Mouse (Mus musculus) ES-E14 (cell line): ENCODE measurements around the gene Nfyb.

Source experiments
- CHD2 ChIP-seq: IDR thresholded peaks from 2 replicates; pipeline ENCODE4 v1.6.1; 2014; ENCODE audit warnings: mild to moderate bottlenecking, low read depth, low read length, inconsistent platforms
- MAFK ChIP-seq: IDR thresholded peaks from 2 replicates; pipeline ENCODE4 v1.6.1; 2014; ENCODE audit warnings: mild to moderate bottlenecking, low read depth, low read length, inconsistent platforms; ENCODE audit not compliant: insufficient read depth
- ZNF384 ChIP-seq: IDR thresholded peaks from 2 replicates; pipeline ENCODE4 v1.6.1; 2012; ENCODE audit warnings: low read depth, low read length, inconsistent platforms

DNA sequence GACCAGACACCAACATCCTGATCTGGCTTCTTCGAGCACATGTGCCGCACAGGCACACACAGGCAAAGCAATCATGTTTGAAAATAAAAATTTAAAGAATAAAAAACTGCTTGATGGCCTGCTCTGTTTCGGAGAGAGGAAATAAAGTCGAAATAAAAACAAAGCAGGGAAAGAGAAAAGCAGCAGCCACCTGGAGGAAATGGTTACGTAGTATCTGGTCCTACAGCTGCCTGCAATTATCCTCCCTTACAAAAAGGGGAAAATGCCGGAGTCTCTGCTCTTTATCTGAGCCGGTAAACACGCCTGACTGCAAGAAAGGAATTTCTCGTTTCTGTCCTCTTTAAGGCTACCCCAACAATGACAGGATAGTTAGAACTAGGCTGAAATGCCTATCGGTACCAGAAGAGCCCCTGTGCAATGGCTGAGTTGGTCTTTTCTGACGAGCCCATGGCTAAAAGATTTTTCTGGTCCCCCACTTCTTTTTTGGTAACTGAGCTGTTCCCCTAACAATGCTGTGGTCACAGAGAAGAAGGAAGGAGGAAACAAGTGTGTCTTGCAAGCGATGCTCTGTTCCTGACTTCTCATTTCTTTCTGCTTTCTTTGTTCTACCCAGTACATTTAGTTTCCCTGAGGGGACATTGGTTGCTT, 32.7 kb upstream of the Nfyb start:
- TF ChIP-seq CHD2: no peak
- no peak for TF ChIP-seq ZNF384
- no peak for TF ChIP-seq MAFK
